Mouse (Mus musculus) neural tube, embryonic 12.5 days (tissue): ENCODE data around the gene Mbd6. TPM values are rescaled to one million over a fixed set of nuclear protein-coding genes. Genes with fewer than 3 reads are reported as not detected.

Experiments
- ATAC-seq: fragments of 200-750 bp; cut with Nextera tagmentation; 2 replicates; pipeline ENCODE4 v1.8.0; 2017; ENCODE audit warnings: low read depth, mild to moderate bottlenecking, moderate TSS enrichment, moderate library complexity; ENCODE audit not compliant: low FRiP score
- H3K27ac ChIP-seq: fragments of 300-500 bp; sonication (generic); 2 replicates; pipeline ENCODE4 v1.5.1; 2016
- H3K27me3 ChIP-seq: fragments of 300-500 bp; sonication (generic); replicated peaks from 2 replicates; pipeline ENCODE4 v1.6.1; 2016; ENCODE audit warnings: mild to moderate bottlenecking
- H3K36me3 ChIP-seq: fragments of 300-500 bp; sonication (generic); 2 replicates; pipeline ENCODE4 v1.6.1; 2016; ENCODE audit warnings: mild to moderate bottlenecking
- H3K4me1 ChIP-seq: fragments of 300-500 bp; sonication (generic); 2 replicates; pipeline ENCODE4 v1.6.1; 2016
- H3K4me2 ChIP-seq: fragments of 300-500 bp; sonication (generic); replicated peaks from 2 replicates; pipeline ENCODE4 v1.6.1; 2016; ENCODE audit warnings: mild to moderate bottlenecking
- H3K4me3 ChIP-seq: fragments of 300-500 bp; sonication (generic); 2 replicates; pipeline ENCODE4 v1.5.1; 2016
- H3K9ac ChIP-seq: fragments of 300-500 bp; sonication (generic); 2 replicates; pipeline ENCODE4 v1.6.1; 2016; ENCODE audit warnings: mild to moderate bottlenecking
- H3K9me3 ChIP-seq: fragments of 300-500 bp; sonication (generic); 2 replicates; pipeline ENCODE4 v1.6.1; 2016; ENCODE audit warnings: mild to moderate bottlenecking
- WGBS: fragments of 180-500 bp; shearing (Covaris S2); methylation state at CpG from one replicate; pipeline ENCODE4 v1.1.7; 2016; 5-methylcytosine and 5-hydroxymethylcytosine counted together
- polyA plus RNA-seq: library from polyadenylated mRNA; unstranded; fragments of >200 nt; fragmentation: Nextera tagmentation; extraction: Ambion mirVana; gene quantifications from 2 replicates; pipeline ENCODE4 v1.2.1, GENCODE M21; 2016

The Mbd6 gene
- polyA plus RNA-seq, 1 experiment from 2014 or later = 18.4 TPM

GRCm38 (mm10) chr10:127291881-127292638, 3.2 kb upstream of the Mbd6 start:
- peaks cover 41% of the 10 kb centered on the region for H3K36me3 ChIP-seq
- H3K27ac ChIP-seq = no peak overlapping the region
- H3K4me2 ChIP-seq = peak overlapping the region; percentile 88
- H3K4me1 ChIP-seq = peaks cover 33% of the 10 kb centered on the region
- WGBS = 62% methylated on average over 5 of the region's 5 CpGs
- peak overlapping the region; percentile 69 for H3K9ac ChIP-seq
- H3K4me3 ChIP-seq = peak overlapping the region; percentile 63
- no peaks in the 10 kb centered on the region for H3K9me3 ChIP-seq
- no peak for ATAC-seq
- no peaks in the 10 kb centered on the region for H3K27me3 ChIP-seq

- peak overlapping the region; percentile 86 for H3K27ac ChIP-seq
- 3% methylated on average over 19 of the region's 19 CpGs for WGBS
- peak; percentile 44 for ATAC-seq
- peaks cover 41% of the 10 kb centered on the region for H3K36me3 ChIP-seq
- H3K27me3 ChIP-seq = no peaks in the 10 kb centered on the region
- H3K4me1 ChIP-seq = peaks cover 42% of the 10 kb centered on the region
- H3K9ac ChIP-seq = peak overlapping the region; percentile 69
- H3K9me3 ChIP-seq = no peaks in the 10 kb centered on the region
- H3K4me3 ChIP-seq = peak overlapping the region; percentile 63
- peak overlapping the region; percentile 88 for H3K4me2 ChIP-seq
Measured at GRCm38 (mm10) chr10:127290930-127291880, 2.4 kb upstream of the Mbd6 start.

- WGBS = under 1% methylated on average over 46 of the region's 47 CpGs
- no peaks in the 10 kb centered on the region for H3K9me3 ChIP-seq
- H3K27ac ChIP-seq = peak overlapping the region; percentile 86
- H3K4me1 ChIP-seq = peaks cover 49% of the 10 kb centered on the region
- H3K27me3 ChIP-seq = no peaks in the 10 kb centered on the region
- ATAC-seq = peak; percentile 91
- peaks cover 41% of the 10 kb centered on the region for H3K36me3 ChIP-seq
- H3K9ac ChIP-seq = peak overlapping the region; percentile 86
- H3K4me3 ChIP-seq = peak overlapping the region; percentile 63
- peak overlapping the region; percentile 88 for H3K4me2 ChIP-seq
Measured at GRCm38 (mm10) chr10:127290307-127290929, 1.6 kb upstream of the Mbd6 start.

GRCm38 (mm10) chr10:127289573-127290191, 864 bp upstream of the Mbd6 start:
- H3K9ac ChIP-seq = peak overlapping the region; percentile 86
- peaks cover 41% of the 10 kb centered on the region for H3K36me3 ChIP-seq
- ATAC-seq = peak; percentile 8; the same call in 1 of the 2 replicates
- H3K4me1 ChIP-seq = peaks cover 57% of the 10 kb centered on the region
- WGBS = 2% methylated on average over 15 of the region's 15 CpGs
- H3K4me2 ChIP-seq = peak overlapping the region; percentile 88
- peak overlapping the region; percentile 72 for H3K4me3 ChIP-seq
- H3K27me3 ChIP-seq = no peaks in the 10 kb centered on the region
- H3K27ac ChIP-seq = peak overlapping the region; percentile 86
- no peaks in the 10 kb centered on the region for H3K9me3 ChIP-seq

- ATAC-seq = peak; percentile 2
- Histone ChIP-seq H3K9ac (peak overlapping the region; percentile 86), H3K4me2 (peak overlapping the region; percentile 88), H3K4me3 (peak overlapping the region; percentile 72), H3K27ac (peak overlapping the region; percentile 86), H3K9me3 (no peaks in the 10 kb centered on the region), H3K27me3 (no peaks in the 10 kb centered on the region), H3K36me3 (peaks cover 41% of the 10 kb centered on the region), H3K4me1 (peaks cover 56% of the 10 kb centered on the region)
- 2% methylated on average over 25 of the region's 28 CpGs for WGBS
Measured at GRCm38 (mm10) chr10:127288328-127288799, 454 bp downstream of the Mbd6 start.

GRCm38 (mm10) chr10:127287936-127288293, 903 bp downstream of the Mbd6 start:
- no peak for ATAC-seq
- Histone ChIP-seq H3K9me3 (no peaks in the 10 kb centered on the region), H3K4me2 (peak overlapping the region; percentile 88), H3K9ac (peak overlapping the region; percentile 86), H3K36me3 (peaks cover 45% of the 10 kb centered on the region), H3K27me3 (no peaks in the 10 kb centered on the region), H3K4me3 (peak overlapping the region; percentile 72), H3K27ac (peak overlapping the region; percentile 86), H3K4me1 (peaks cover 53% of the 10 kb centered on the region)
- 4% methylated on average over 3 of the region's 3 CpGs for WGBS

GRCm38 (mm10) chr10:127287271-127287935, 1.4 kb downstream of the Mbd6 start:
- Histone ChIP-seq H3K27ac (no peak overlapping the region), H3K4me3 (peak overlapping the region; percentile 72), H3K9ac (peak overlapping the region; percentile 86), H3K4me2 (peak overlapping the region; percentile 88), H3K9me3 (no peaks in the 10 kb centered on the region), H3K27me3 (no peaks in the 10 kb centered on the region), H3K36me3 (peaks cover 50% of the 10 kb centered on the region), H3K4me1 (peaks cover 51% of the 10 kb centered on the region)
- no peak for ATAC-seq
- WGBS = 67% methylated on average over 15 of the region's 15 CpGs

GRCm38 (mm10) chr10:127286730-127287129, 2.1 kb downstream of the Mbd6 start:
- no peaks in the 10 kb centered on the region for H3K27me3 ChIP-seq
- no peak overlapping the region for H3K27ac ChIP-seq
- WGBS = 63% methylated on average over 7 of the region's 7 CpGs
- peak overlapping the region; percentile 88 for H3K4me2 ChIP-seq
- H3K9me3 ChIP-seq = no peaks in the 10 kb centered on the region
- H3K9ac ChIP-seq = peak overlapping the region; percentile 86; the same call in 1 of the 2 replicates
- H3K4me3 ChIP-seq = peak overlapping the region; percentile 72; the same call in 1 of the 2 replicates
- no peak for ATAC-seq
- H3K36me3 ChIP-seq = peaks cover 57% of the 10 kb centered on the region
- H3K4me1 ChIP-seq = peaks cover 44% of the 10 kb centered on the region

- Histone ChIP-seq H3K4me3 (0 out of 2 replicates have a peak overlapping the region, but pooled peaks have one; percentile 72), H3K4me1 (peaks cover 39% of the 10 kb centered on the region), H3K27ac (no peak overlapping the region), H3K9me3 (no peaks in the 10 kb centered on the region), H3K36me3 (peaks cover 63% of the 10 kb centered on the region), H3K9ac (peak overlapping the region; percentile 10), H3K27me3 (no peaks in the 10 kb centered on the region), H3K4me2 (peak overlapping the region; percentile 88)
- ATAC-seq = no peak
- 67% methylated on average over 7 of the region's 7 CpGs for WGBS
Measured at GRCm38 (mm10) chr10:127286194-127286593, 2.6 kb downstream of the Mbd6 start.

GRCm38 (mm10) chr10:127285644-127286043, 3.2 kb downstream of the Mbd6 start:
- 81% methylated on average over 13 of the region's 13 CpGs for WGBS
- Histone ChIP-seq H3K27ac (no peak overlapping the region), H3K9ac (peak overlapping the region; percentile 10; the same call in 1 of the 2 replicates)

More at GRCm38 (mm10) chr10:127285644-127286043, 3.2 kb downstream of the Mbd6 start:
- no peak overlapping the region; the same call in 1 of the 2 replicates for H3K4me3 ChIP-seq
- peaks cover 68% of the 10 kb centered on the region for H3K36me3 ChIP-seq
- H3K4me2 ChIP-seq = peak overlapping the region; percentile 88; the same call in 1 of the 2 replicates
- peaks cover 38% of the 10 kb centered on the region for H3K4me1 ChIP-seq
- no peaks in the 10 kb centered on the region for H3K9me3 ChIP-seq
- H3K27me3 ChIP-seq = no peaks in the 10 kb centered on the region
- no peak for ATAC-seq
